9 mouse cellular contexts compared by ENCODE assay signal in the genomic region with DNA sequence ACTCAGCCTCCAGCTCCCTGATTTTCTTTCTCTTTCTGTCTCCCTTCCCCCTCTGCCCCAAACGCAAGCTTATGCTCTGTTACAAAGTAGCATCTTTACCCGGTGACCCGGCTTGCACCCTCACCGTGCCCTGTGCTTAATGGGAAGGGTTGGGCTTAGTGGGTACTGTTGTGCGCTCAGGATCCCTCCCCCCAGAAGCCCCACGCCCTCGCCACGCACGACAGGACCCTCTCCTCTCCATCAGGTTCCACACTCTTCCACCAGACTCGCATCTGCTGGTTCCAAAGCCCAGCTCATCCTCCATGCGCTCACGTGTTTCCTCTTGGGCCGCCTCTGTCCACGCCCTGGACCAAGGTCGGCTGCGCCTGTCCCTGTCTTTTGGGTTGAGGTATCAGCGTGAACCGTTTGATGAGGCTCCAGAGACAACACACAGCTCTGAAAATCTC. TPM values are rescaled to one million over a fixed set of nuclear protein-coding genes. Genes with fewer than 3 reads are reported as not detected.
DNase-seq lines count a peak whose midpoint lies in the region; ATAC-seq lines count a peak whose summit lies in the region.
"Had no signal": no experiment of that assay in that cellular context is flagged by ENCODE, and none has a peak within 500 bp of the region (broad histone marks: within the 10 kb centered on the region; RNA-seq: fewer than 3 reads in every experiment).

No protein-coding gene starts in this region.

- DNase-seq in heart, postnatal 25 days (ENCODE audit: low spot score), result no peak
- peak; percentile 75 for DNase-seq in MN1 (ENCODE audit: low spot score)
- peak; percentile 48 for DNase-seq in embryonic facial prominence, embryonic 10.5 days (ENCODE audit: low spot score)
- no peak for DNase-seq in hindbrain, embryonic 14.5 days (ENCODE audit: low spot score)
- DNase-seq in yolk sac, embryonic 10.5 days (ENCODE audit: low spot score), result peak; percentile 4
- DNase-seq in gastrocnemius, postnatal 10 days, result no peak

- no peaks in the 10 kb centered on the region for H3K9me3 ChIP-seq in heart, embryonic 12.5 days (replicated peaks)
- no peaks in the 10 kb centered on the region for H3K9me3 ChIP-seq in embryonic facial prominence, embryonic 10.5 days
- H3K9me3 ChIP-seq in hindbrain, embryonic 14.5 days (ENCODE audit: control insufficient read depth, low read length), result no peaks in the 10 kb centered on the region
- H3K9me3 ChIP-seq in midbrain, embryonic 12.5 days, result no peaks in the 10 kb centered on the region
- H3K9me3 ChIP-seq: G1E had no signal

- intact Hi-C loops in heart, postnatal 25 days (cut with DNase I), result loop anchor here (2.0 kb wide), 1 partner anchor 46 kb away; a partner anchor contains a TSS

- peak overlapping the region; percentile 88 for H3K9ac ChIP-seq in heart, embryonic 12.5 days
- H3K9ac ChIP-seq in hindbrain, embryonic 14.5 days, result peak overlapping the region; percentile 96
- peak overlapping the region; percentile 75 for H3K9ac ChIP-seq in midbrain, embryonic 12.5 days (replicated peaks)

- 1% methylated on average over 18 of the region's 18 CpGs for WGBS in heart, embryonic 12.5 days
- 0% methylated on average over 18 of the region's 18 CpGs for WGBS in embryonic facial prominence, embryonic 10.5 days
- WGBS in hindbrain, embryonic 14.5 days, result under 1% methylated on average over 18 of the region's 18 CpGs
- WGBS in midbrain, embryonic 12.5 days, result under 1% methylated on average over 18 of the region's 18 CpGs

- no peak overlapping the region for H3K27ac ChIP-seq in heart, embryonic 12.5 days (ENCODE audit: poor library complexity, severe bottlenecking)
- peak overlapping the region; percentile 93 for H3K27ac ChIP-seq in embryonic facial prominence, embryonic 10.5 days (replicated peaks)
- H3K27ac ChIP-seq in hindbrain, embryonic 14.5 days, result peak overlapping the region; percentile 98
- peak overlapping the region; percentile 94 for H3K27ac ChIP-seq in midbrain, embryonic 12.5 days (replicated peaks)

- no peaks in the 10 kb centered on the region for H3K36me3 ChIP-seq in heart, embryonic 12.5 days
- H3K36me3 ChIP-seq in embryonic facial prominence, embryonic 10.5 days (replicated peaks), result no peaks in the 10 kb centered on the region
- H3K36me3 ChIP-seq in hindbrain, embryonic 14.5 days (replicated peaks; ENCODE audit: control insufficient read depth, insufficient read depth), result no peaks in the 10 kb centered on the region
- H3K36me3 ChIP-seq in midbrain, embryonic 12.5 days, result no peaks in the 10 kb centered on the region
- H3K36me3 ChIP-seq: G1E had no signal

- H3K4me1 ChIP-seq in heart, embryonic 12.5 days (replicated peaks), result peaks cover 22% of the 10 kb centered on the region
- H3K4me1 ChIP-seq in embryonic facial prominence, embryonic 10.5 days, result peaks cover 47% of the 10 kb centered on the region
- peaks cover 32% of the 10 kb centered on the region for H3K4me1 ChIP-seq in hindbrain, embryonic 14.5 days (replicated peaks; ENCODE audit: control insufficient read depth, insufficient read depth, low read length)
- peaks cover 35% of the 10 kb centered on the region for H3K4me1 ChIP-seq in midbrain, embryonic 12.5 days

- peak overlapping the region; percentile 85 for H3K4me2 ChIP-seq in heart, embryonic 12.5 days
- H3K4me2 ChIP-seq in hindbrain, embryonic 14.5 days (replicated peaks), result peak overlapping the region; percentile 74
- peak overlapping the region; percentile 77 for H3K4me2 ChIP-seq in midbrain, embryonic 12.5 days (replicated peaks)

- ATAC-seq in heart, embryonic 12.5 days (ENCODE audit: insufficient number of reproducible peaks, low FRiP score), result no peak
- peak; percentile 31 for ATAC-seq in hindbrain, embryonic 14.5 days (ENCODE audit: low FRiP score)
- ATAC-seq in midbrain, embryonic 12.5 days (ENCODE audit: low FRiP score, low read depth), result peak; percentile 35

- peak overlapping the region; percentile 93 for H3K4me3 ChIP-seq in heart, embryonic 12.5 days
- H3K4me3 ChIP-seq in embryonic facial prominence, embryonic 10.5 days, result peak overlapping the region; percentile 94
- H3K4me3 ChIP-seq in hindbrain, embryonic 14.5 days (replicated peaks; ENCODE audit: low read length), result peak overlapping the region; percentile 76
- peak overlapping the region; percentile 83 for H3K4me3 ChIP-seq in midbrain, embryonic 12.5 days

- peaks cover 6% of the 10 kb centered on the region for H3K27me3 ChIP-seq in heart, embryonic 12.5 days (replicated peaks)
- peaks cover 70% of the 10 kb centered on the region for H3K27me3 ChIP-seq in embryonic facial prominence, embryonic 10.5 days (replicated peaks; ENCODE audit: low read depth, poor library complexity, severe bottlenecking)
- H3K27me3 ChIP-seq in hindbrain, embryonic 14.5 days (ENCODE audit: control insufficient read depth, insufficient read depth, low read length), result no peaks in the 10 kb centered on the region
- peaks cover 32% of the 10 kb centered on the region for H3K27me3 ChIP-seq in midbrain, embryonic 12.5 days

RNA-seq across cellular contexts. Expression of a gene that starts 0.7 kb away (rescaled TPM):
- polyA plus RNA-seq in heart, embryonic 12.5 days (2016; fragmentation: Nextera tagmentation; extraction: Ambion mirVana), result 0.23 and 0.45 TPM in 2 replicates
- total RNA-seq in heart, postnatal 25 days (2021), result 1 to 10 TPM; 2.7 to 3.6 TPM
- 0.80 and 1.4 TPM in 2 replicates for polyA plus RNA-seq in embryonic facial prominence, embryonic 10.5 days (2016; fragmentation: Nextera tagmentation; extraction: Ambion mirVana)
- polyA plus RNA-seq in hindbrain, embryonic 14.5 days (2014; fragmentation: Nextera tagmentation; extraction: Ambion mirVana), result 1.6 and 2.3 TPM in 2 replicates
- polyA plus RNA-seq in midbrain, embryonic 12.5 days (2016; fragmentation: Nextera tagmentation; extraction: Ambion mirVana), result 1.9 and 2.2 TPM in 2 replicates
- 1 to 10 TPM; 2.5 to 2.6 TPM for total RNA-seq in gastrocnemius, postnatal 10 days (2021)
- total RNA-seq: G1E had no signal
- polyA plus RNA-seq: G1E had no signal

RNA-seq across cellular contexts. Expression of a gene that starts 0.8 kb away (rescaled TPM):
- polyA plus RNA-seq in heart, embryonic 12.5 days (2016; fragmentation: Nextera tagmentation; extraction: Ambion mirVana), result 2.8 and 3.1 TPM in 2 replicates
- 10 to 100 TPM; 14.3 to 15.5 TPM for total RNA-seq in heart, postnatal 25 days (2021)
- 3.1 and 3.2 TPM in 2 replicates for polyA plus RNA-seq in embryonic facial prominence, embryonic 10.5 days (2016; fragmentation: Nextera tagmentation; extraction: Ambion mirVana)
- polyA plus RNA-seq in hindbrain, embryonic 14.5 days (2014; fragmentation: Nextera tagmentation; extraction: Ambion mirVana), result 16.0 and 16.8 TPM in 2 replicates
- 9.2 and 11.9 TPM in 2 replicates for polyA plus RNA-seq in midbrain, embryonic 12.5 days (2016; fragmentation: Nextera tagmentation; extraction: Ambion mirVana)
- 10 to 100 TPM; 21.6 to 28.6 TPM for total RNA-seq in gastrocnemius, postnatal 10 days (2021)
- polyA plus RNA-seq: G1E had no signal

RNA-seq across cellular contexts. Expression of a gene that starts 46.1 kb away (rescaled TPM):
- polyA plus RNA-seq in heart, embryonic 12.5 days (2016; fragmentation: Nextera tagmentation; extraction: Ambion mirVana), result 12.2 and 12.3 TPM in 2 replicates
- total RNA-seq in heart, postnatal 25 days (2021), result 10 to 100 TPM; 31.4 to 32.7 TPM
- 15.5 and 15.9 TPM in 2 replicates for polyA plus RNA-seq in embryonic facial prominence, embryonic 10.5 days (2016; fragmentation: Nextera tagmentation; extraction: Ambion mirVana)
- 15.0 and 16.9 TPM in 2 replicates for polyA plus RNA-seq in hindbrain, embryonic 14.5 days (2014; fragmentation: Nextera tagmentation; extraction: Ambion mirVana)
- polyA plus RNA-seq in midbrain, embryonic 12.5 days (2016; fragmentation: Nextera tagmentation; extraction: Ambion mirVana), result 15.9 and 17.3 TPM in 2 replicates
- total RNA-seq in gastrocnemius, postnatal 10 days (2021), result 10 to 100 TPM; 17.9 to 21.9 TPM

Comparison
In these comparisons a context has a peak if more than half of its experiments do, and no peak if none do; other contexts are left out.
1. DNase-seq: peak in MN1 (single experiment), embryonic facial prominence, embryonic 10.5 days (single experiment) and yolk sac, embryonic 10.5 days (single experiment); none in heart, postnatal 25 days (single experiment), hindbrain, embryonic 14.5 days (single experiment) and gastrocnemius, postnatal 10 days (single experiment).
2. Peak in every context shown above with its lines, with median percentiles within 50 percentile points of each other: H3K4me2 ChIP-seq, H3K4me3 ChIP-seq and H3K9ac ChIP-seq.